Mouse (Mus musculus) CD4-positive, CD25-positive, alpha-beta regulatory T cell, adult 4 months (primary cell): ENCODE results near the gene Mlh3. TPM values are rescaled to one million over a fixed set of nuclear protein-coding genes. Genes with fewer than 3 reads are reported as not detected.

Experiments
- ATAC-seq: one replicate; pipeline ENCODE4 v1.8.0; 2017
- polyA plus RNA-seq, 2 experiments: library from polyadenylated mRNA; unstranded; fragments of 100-300 nt; shearing (Covaris generic); gene quantifications; one replicate each; pipeline ENCODE4 v1.2.1; 2017

The Mlh3 gene
- polyA plus RNA-seq, 2 experiments from 2014 or later, result 11.9 to 17.2 TPM

DNA sequence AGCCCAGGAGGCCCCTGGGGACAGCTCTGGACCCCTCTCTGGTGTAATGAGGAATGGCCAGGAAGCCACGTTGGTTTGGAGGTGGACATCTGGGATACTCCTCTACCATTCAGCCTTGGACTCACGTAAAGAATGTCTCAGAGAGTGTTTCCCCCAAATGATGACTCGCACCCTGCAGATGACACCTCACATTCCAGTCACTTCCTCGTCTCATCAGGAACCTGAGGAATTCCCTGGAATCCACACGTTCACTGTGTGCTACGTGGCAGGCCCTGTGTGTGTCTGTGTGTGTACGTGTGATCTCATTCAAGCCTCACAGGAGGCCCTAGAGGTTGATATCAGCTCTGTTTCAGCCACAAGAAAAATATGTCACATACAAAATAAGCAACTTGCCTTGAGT, 84.0 kb downstream of the Mlh3 start:
- no peak for ATAC-seq

DNA sequence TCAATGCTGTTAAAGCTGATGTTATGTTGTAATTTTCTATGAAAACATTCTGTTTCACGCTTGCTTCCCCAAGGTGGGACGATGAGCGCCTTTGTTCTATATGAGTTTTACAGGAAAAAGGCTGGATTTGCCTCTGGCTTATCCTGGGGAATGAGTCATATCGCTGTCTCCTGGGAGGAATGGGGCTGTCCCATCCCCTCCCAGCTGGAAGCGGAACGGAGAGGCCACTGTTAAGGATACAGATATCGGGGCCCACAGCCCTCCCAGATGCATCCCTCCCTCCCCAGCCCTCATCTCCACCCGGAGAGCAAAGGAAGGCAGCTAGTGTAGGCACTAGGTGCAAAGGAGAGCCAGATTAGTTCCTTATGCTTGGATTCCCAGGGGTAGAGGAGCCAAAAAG, 84.6 kb downstream of the Mlh3 start:
- ATAC-seq, result no peak

Other genes with a start within 250 kb of the Mlh3 start
- gene Prox2, start 159.8 kb downstream of the Mlh3 start, polyA plus RNA-seq, result 1 to 10 TPM; 3.4 to 5.5 TPM
- gene Dlst, start 159.8 kb downstream of the Mlh3 start, polyA plus RNA-seq, result 10 to 100 TPM; 57.2 to 73.7 TPM
- under 1 TPM; 0.28 to 0.43 TPM for gene Rps6kl1, start 119.3 kb downstream of the Mlh3 start, polyA plus RNA-seq
- gene Pgf, start 92.8 kb downstream of the Mlh3 start, polyA plus RNA-seq, result not detected
- gene Eif2b2, start 51.1 kb downstream of the Mlh3 start, polyA plus RNA-seq, result 10 to 100 TPM; 67.3 to 94.7 TPM
- 10 to 100 TPM; 55.7 to 59.0 TPM for gene Acyp1, start 17.8 kb upstream of the Mlh3 start, polyA plus RNA-seq
- gene Zc2hc1c, start 18.0 kb upstream of the Mlh3 start, polyA plus RNA-seq, result under 1 TPM; 0.39 to 0.65 TPM
- gene Nek9, start 68.8 kb upstream of the Mlh3 start, polyA plus RNA-seq, result 10 to 100 TPM; 11.2 to 13.9 TPM
- 100 to 1,000 TPM; 211 to 243 TPM for gene Tmed10, start 104.2 kb upstream of the Mlh3 start, polyA plus RNA-seq
- gene Fos, start 203.3 kb upstream of the Mlh3 start, polyA plus RNA-seq, result 10 to 100 TPM; 11.3 to 39.0 TPM